Mouse (Mus musculus): ENCODE results near the gene Kank2. TPM values are rescaled to one million over a fixed set of nuclear protein-coding genes. Genes with fewer than 3 reads are reported as not detected.

Gene Kank2
- total and polyA plus RNA-seq, 3 experiments = 7.6 to 16.3 TPM; not detected in 1

GRCm38 (mm10) chr9:21840115-21840787, 41.7 kb upstream of the Kank2 start (continued):
- TF ChIP-seq MAX (IDR thresholded peaks at IDR 0.05; ENCODE audit: low read length) (no peak; the same call in 1 of the 2 replicates), MXI1 (IDR thresholded peaks at IDR 0.05; ENCODE audit: low read depth, low read length) (no peak), KAT2A (conservative IDR thresholded peaks at IDR 0.05; ENCODE audit: low read depth, low read length) (no peak)

GRCm38 (mm10) chr9:21837690-21838089, 39.1 kb upstream of the Kank2 start:
- no peak overlapping the region for H3K27ac ChIP-seq (ENCODE audit: control insufficient read depth, low read depth, low read length)
- H3K27me3 ChIP-seq (ENCODE audit: control insufficient read depth in 1 of 2, insufficient read depth in 2 of 2, low read length in 2 of 2) = no peaks in the 10 kb centered on the region
- no peaks in the 10 kb centered on the region for H3K36me3 ChIP-seq (ENCODE audit: control insufficient read depth in 1 of 2, insufficient read depth in 2 of 2, low read length in 2 of 2)
- H3K9ac ChIP-seq (ENCODE audit: control insufficient read depth, low read depth, low read length, poor library complexity, severe bottlenecking) = no peak overlapping the region
- no peak for DNase-seq (ENCODE audit: low read depth, low spot score)
- no peaks in the 10 kb centered on the region for H3K4me1 ChIP-seq (ENCODE audit: control insufficient read depth in 1 of 2, insufficient read depth in 2 of 2, low read length in 2 of 2)
- no peaks in the 10 kb centered on the region for H3K9me3 ChIP-seq (replicated peaks; ENCODE audit: insufficient read depth, low read length)
- TF ChIP-seq GATA1 (IDR thresholded peaks at IDR 0.05; ENCODE audit: low read depth, low read length) = no peak
- TF ChIP-seq MAX (IDR thresholded peaks at IDR 0.05; ENCODE audit: low read length) = no peak
- no peak for TF ChIP-seq NRF1 (IDR thresholded peaks at IDR 0.05; ENCODE audit: insufficient read depth, low read depth, low read length, poor library complexity, severe bottlenecking)
- TF ChIP-seq MYB (IDR thresholded peaks at IDR 0.05; ENCODE audit: low read depth, low read length) = no peak
- TF ChIP-seq POLR2AphosphoS5 (IDR thresholded peaks at IDR 0.05; ENCODE audit: borderline replicate concordance, low read depth, low read length) = peak; percentile 84; the same call in 1 of the 2 replicates
- H3K4me3 ChIP-seq (ENCODE audit: control insufficient read depth in 1 of 2, insufficient read depth in 1 of 2, low read depth in 2 of 2, low read length in 2 of 2) = no peak overlapping the region
- H3K79me2 ChIP-seq (ENCODE audit: control insufficient read depth, insufficient read depth, low read length, poor library complexity) = no peaks in the 10 kb centered on the region

- TF ChIP-seq ETS1 (IDR thresholded peaks at IDR 0.05; ENCODE audit: low read depth, low read length) (no peak), CHD2 (IDR thresholded peaks at IDR 0.05; ENCODE audit: low read length) (no peak), MAFK (IDR thresholded peaks at IDR 0.05; ENCODE audit: borderline replicate concordance, low read depth, low read length) (no peak), POLR2AphosphoS5 (IDR thresholded peaks at IDR 0.05; ENCODE audit: borderline replicate concordance, low read depth, low read length) (no peak), USF2 (IDR thresholded peaks at IDR 0.05; ENCODE audit: borderline replicate concordance in 1 of 2, insufficient read depth in 1 of 2, low read depth in 1 of 2, low read length in 2 of 2) (no peak), ZKSCAN1 (IDR thresholded peaks at IDR 0.05; ENCODE audit: low read depth, low read length) (no peak), MEF2A (IDR thresholded peaks at IDR 0.05; ENCODE audit: extremely low read depth, insufficient replicate concordance, low read depth, low read length, poor library complexity, severe bottlenecking) (no peak), CHD1 (IDR thresholded peaks at IDR 0.05; ENCODE audit: low read depth, low read length) (no peak), MAZ (IDR thresholded peaks at IDR 0.05; ENCODE audit: low read depth, low read length) (no peak), ZNF384 (IDR thresholded peaks at IDR 0.05; ENCODE audit: low read depth, low read length) (no peak), HCFC1 (IDR thresholded peaks at IDR 0.05; ENCODE audit: low read depth, low read length) (no peak), SIN3A (IDR thresholded peaks at IDR 0.05; ENCODE audit: low read length) (no peak), NRF1 (IDR thresholded peaks at IDR 0.05; ENCODE audit: insufficient read depth, low read depth, low read length, poor library complexity, severe bottlenecking) (no peak), TCF12 (IDR thresholded peaks at IDR 0.05; ENCODE audit: low read depth, low read length) (no peak)
- Histone ChIP-seq H3K27ac (ENCODE audit: control insufficient read depth, low read depth, low read length) (no peak within 1 kb of the TSS), H3K4me3 (ENCODE audit: control insufficient read depth in 1 of 2, insufficient read depth in 1 of 2, low read depth in 2 of 2, low read length in 2 of 2) (no peak within 1 kb of the TSS), H3K9me3 (replicated peaks; ENCODE audit: insufficient read depth, low read length) (no peaks in the 10 kb centered on the region), H3K79me2 (ENCODE audit: control insufficient read depth, insufficient read depth, low read length, poor library complexity) (no peaks in the 10 kb centered on the region), H3K9ac (ENCODE audit: control insufficient read depth, low read depth, low read length, poor library complexity, severe bottlenecking) (no peak within 1 kb of the TSS), H3K27me3 (ENCODE audit: control insufficient read depth in 1 of 2, insufficient read depth in 2 of 2, low read length in 2 of 2) (no peaks in the 10 kb centered on the region), H3K4me1 (ENCODE audit: control insufficient read depth in 1 of 2, insufficient read depth in 2 of 2, low read length in 2 of 2) (no peaks in the 10 kb centered on the region), H3K36me3 (ENCODE audit: control insufficient read depth in 1 of 2, insufficient read depth in 2 of 2, low read length in 2 of 2) (no peaks in the 10 kb centered on the region)
- no peak for DNase-seq (ENCODE audit: low read depth, low spot score)
These were observed 36.8 kb upstream of the Kank2 start, which contains the start of gene Angptl8 for GRCm38 (mm10) chr9:21835258-21835912. TSS of gene Angptl8 (plus strand) at chr9:21835510.

All from MEL (cell line).